Mouse (Mus musculus) B cell, adult 2 months (primary cell): ENCODE results near the gene Plekhh3.

ENCODE experiments used
- DNase-seq, 2 experiments: peaks; one replicate each; pipeline ENCODE4 v3.0.0; 2022

Plekhh3 gene

GRCm38 (mm10) chr11:101170811-101171610 is at the start of gene Plekhh3:
Gene Plekhh3 (minus strand): TSS chr11:101171351.
- peak; percentile 79 to 82 for DNase-seq

- no peak for DNase-seq
Observed at GRCm38 (mm10) chr11:101220853-101221252, 49.7 kb upstream of the Plekhh3 start.

- DNase-seq, result no peak
Observed at GRCm38 (mm10) chr11:101218436-101219055, 47.4 kb upstream of the Plekhh3 start.

GRCm38 (mm10) chr11:101216936-101217335 is 45.8 kb upstream of the Plekhh3 start:
- no peak for DNase-seq

GRCm38 (mm10) chr11:101211970-101212369 is 40.8 kb upstream of the Plekhh3 start:
- peak; percentile 40 to 51 for DNase-seq

- DNase-seq, result peak; percentile 50 to 55
Observed at GRCm38 (mm10) chr11:101200986-101201385, 29.8 kb upstream of the Plekhh3 start.

GRCm38 (mm10) chr11:101199555-101199954 is 28.4 kb upstream of the Plekhh3 start:
- DNase-seq, result no peak

GRCm38 (mm10) chr11:101196175-101196574 is 25.0 kb upstream of the Plekhh3 start:
- DNase-seq, result no peak

GRCm38 (mm10) chr11:101195571-101195970 is 24.4 kb upstream of the Plekhh3 start:
- DNase-seq, result no peak

GRCm38 (mm10) chr11:101195101-101195500 is 23.9 kb upstream of the Plekhh3 start:
- no peak for DNase-seq

- DNase-seq, result no peak
Observed at GRCm38 (mm10) chr11:101194643-101195042, 23.5 kb upstream of the Plekhh3 start.

GRCm38 (mm10) chr11:101194137-101194536 is 23.0 kb upstream of the Plekhh3 start:
- DNase-seq, result no peak

- no peak for DNase-seq
Observed at GRCm38 (mm10) chr11:101193076-101193475, 21.9 kb upstream of the Plekhh3 start.

GRCm38 (mm10) chr11:101192646-101193045 is 21.5 kb upstream of the Plekhh3 start:
- no peak for DNase-seq

GRCm38 (mm10) chr11:101191919-101192470 is 20.8 kb upstream of the Plekhh3 start:
- no peak for DNase-seq

GRCm38 (mm10) chr11:101190913-101191907 is 20.1 kb upstream of the Plekhh3 start:
- no peak for DNase-seq

- no peak for DNase-seq
Observed at GRCm38 (mm10) chr11:101190181-101190912, 19.2 kb upstream of the Plekhh3 start.

GRCm38 (mm10) chr11:101189495-101190180 is 18.5 kb upstream of the Plekhh3 start:
- no peak for DNase-seq

- DNase-seq, result no peak
Observed at GRCm38 (mm10) chr11:101188166-101188805, 17.1 kb upstream of the Plekhh3 start.

GRCm38 (mm10) chr11:101187541-101187940 is 16.4 kb upstream of the Plekhh3 start:
- no peak for DNase-seq
